Mouse (Mus musculus) forebrain, embryonic 11.5 days (tissue): ENCODE measurements around the gene Inka2. TPM values are rescaled to one million over a fixed set of nuclear protein-coding genes. Genes with fewer than 3 reads are reported as not detected.
A peak's percentile ranks its signal among the peaks of the same experiment; 100 is the strongest.

Experiments
- ATAC-seq: fragments of 200-750 bp; cut with Nextera tagmentation; replicated peaks from 2 replicates; pipeline ENCODE4 v1.8.0; 2017; ENCODE audit warnings: moderate TSS enrichment; ENCODE audit not compliant: low FRiP score
- DNase-seq: peaks from one replicate; pipeline ENCODE4 v3.0.0-alpha.2; 2017; ENCODE audit warnings: low spot score
- H3K27ac ChIP-seq: fragments of 300-500 bp; sonication (generic); 2 replicates; pipeline ENCODE4 v1.5.1; 2014; ENCODE audit warnings: low read depth, low read length
- H3K27me3 ChIP-seq: fragments of 300-500 bp; sonication (generic); 2 replicates; pipeline ENCODE4 v1.6.1; 2014; ENCODE audit warnings: mild to moderate bottlenecking, low read length, mixed read lengths; ENCODE audit not compliant: control insufficient read depth, insufficient read depth
- H3K36me3 ChIP-seq: fragments of 300-500 bp; sonication (generic); 2 replicates; pipeline ENCODE4 v1.6.1; 2014; ENCODE audit warnings: mild to moderate bottlenecking, low read length, moderate library complexity, mixed read lengths; ENCODE audit not compliant: control insufficient read depth, insufficient read depth
- H3K4me1 ChIP-seq: fragments of 300-500 bp; sonication (generic); replicated peaks from 2 replicates; pipeline ENCODE4 v1.6.1; 2014; ENCODE audit warnings: low read length, mixed read lengths; ENCODE audit not compliant: control insufficient read depth, insufficient read depth
- H3K4me2 ChIP-seq: fragments of 300-500 bp; sonication (generic); 2 replicates; pipeline ENCODE4 v1.6.1; 2014; ENCODE audit warnings: low read depth, mild to moderate bottlenecking, low read length, moderate library complexity, mixed read lengths; ENCODE audit not compliant: severe bottlenecking
- H3K4me3 ChIP-seq: fragments of 300-500 bp; sonication (generic); 2 replicates; pipeline ENCODE4 v1.5.1; 2014; ENCODE audit warnings: low read depth, low read length
- H3K9ac ChIP-seq: fragments of 300-500 bp; sonication (generic); 2 replicates; pipeline ENCODE4 v1.6.1; 2014; ENCODE audit warnings: low read length
- H3K9me3 ChIP-seq: fragments of 300-500 bp; sonication (generic); 2 replicates; pipeline ENCODE4 v1.6.1; 2016; ENCODE audit warnings: low read length, mixed read lengths; ENCODE audit not compliant: control insufficient read depth
- WGBS: fragments of 180-500 bp; shearing (Covaris S2); extraction: QIAGEN DNeasy Blood & Tissue Kit; methylation state at CpG from one replicate; pipeline ENCODE4 v1.1.7; 2014; 5-methylcytosine and 5-hydroxymethylcytosine counted together
- polyA plus RNA-seq: library from polyadenylated mRNA; unstranded; fragments of >200 nt; fragmentation: Nextera tagmentation; extraction: Ambion mirVana; gene quantifications from 2 replicates; pipeline ENCODE4 v1.2.1, GENCODE M21; 2014

Gene Inka2
- polyA plus RNA-seq, 1 experiment from 2014 or later, result 1.8 TPM

- H3K4me1 ChIP-seq, result 0 out of 2 replicates have a peak, but pooled peaks cover 2% of the 10 kb centered on the region
- no peak overlapping the region for H3K27ac ChIP-seq
- no peak overlapping the region for H3K4me3 ChIP-seq
- H3K9me3 ChIP-seq, result no peaks in the 10 kb centered on the region
- H3K4me2 ChIP-seq, result no peak overlapping the region; the same call in 1 of the 2 replicates
- no peaks in the 10 kb centered on the region for H3K36me3 ChIP-seq
- 49% methylated on average over 6 of the region's 6 CpGs for WGBS
- no peak for ATAC-seq
- H3K9ac ChIP-seq, result no peak overlapping the region
- H3K27me3 ChIP-seq, result peaks cover 7% of the 10 kb centered on the region
- DNase-seq, result no peak
Measured at GRCm38 (mm10) chr3:105703571-105703970, 828 bp upstream of the Inka2 start.

GRCm38 (mm10) chr3:105705061-105705549 is 706 bp downstream of the Inka2 start:
- 0% methylated on average over 28 of the region's 28 CpGs for WGBS
- peak; percentile 68 for DNase-seq
- Histone ChIP-seq H3K27me3 (peaks cover 7% of the 10 kb centered on the region), H3K4me2 (peak overlapping the region; percentile 99), H3K27ac (no peak overlapping the region), H3K4me1 (no peaks in the 10 kb centered on the region), H3K36me3 (no peaks in the 10 kb centered on the region), H3K9me3 (no peaks in the 10 kb centered on the region), H3K4me3 (peak overlapping the region; percentile 57), H3K9ac (peak overlapping the region; percentile 64)
- peak; percentile 58 for ATAC-seq

- Histone ChIP-seq H3K4me1 (no peaks in the 10 kb centered on the region), H3K9ac (peak overlapping the region; percentile 64), H3K9me3 (no peaks in the 10 kb centered on the region), H3K27ac (no peak overlapping the region), H3K36me3 (no peaks in the 10 kb centered on the region), H3K4me3 (peak overlapping the region; percentile 57), H3K27me3 (peaks cover 7% of the 10 kb centered on the region), H3K4me2 (peak overlapping the region; percentile 99)
- 22% methylated on average over 3 of the region's 3 CpGs for WGBS
- DNase-seq, result no peak
- no peak for ATAC-seq
Measured at GRCm38 (mm10) chr3:105705561-105705960, 1.2 kb downstream of the Inka2 start.

- no peaks in the 10 kb centered on the region for H3K9me3 ChIP-seq
- H3K4me1 ChIP-seq, result no peaks in the 10 kb centered on the region
- H3K4me2 ChIP-seq, result peak overlapping the region; percentile 13
- no peak overlapping the region for H3K4me3 ChIP-seq
- peaks cover 7% of the 10 kb centered on the region for H3K27me3 ChIP-seq
- no peaks in the 10 kb centered on the region for H3K36me3 ChIP-seq
- ATAC-seq, result no peak
- WGBS, result 29% methylated on average over 4 of the region's 4 CpGs
- H3K9ac ChIP-seq, result no peak overlapping the region; the same call in 1 of the 2 replicates
- DNase-seq, result no peak
- no peak overlapping the region for H3K27ac ChIP-seq
Measured at GRCm38 (mm10) chr3:105706366-105707020, 2.1 kb downstream of the Inka2 start.

- DNase-seq (no peak), ATAC-seq (no peak)
- H3K9me3 ChIP-seq, result no peaks in the 10 kb centered on the region
- H3K36me3 ChIP-seq, result no peaks in the 10 kb centered on the region
- no peak overlapping the region for H3K9ac ChIP-seq
- H3K4me2 ChIP-seq, result 0 out of 2 replicates have a peak overlapping the region, but pooled peaks have one; percentile 18
- no peak overlapping the region for H3K4me3 ChIP-seq
- WGBS, result 10% methylated on average over 7 of the region's 7 CpGs
- H3K27ac ChIP-seq, result no peak overlapping the region
- H3K4me1 ChIP-seq, result no peaks in the 10 kb centered on the region
- H3K27me3 ChIP-seq, result peaks cover 7% of the 10 kb centered on the region
Measured at GRCm38 (mm10) chr3:105707590-105707989, 3.2 kb downstream of the Inka2 start.

- Histone ChIP-seq H3K36me3 (no peaks in the 10 kb centered on the region), H3K9ac (no peak overlapping the region), H3K4me1 (no peaks in the 10 kb centered on the region), H3K4me2 (no peak overlapping the region), H3K4me3 (no peak overlapping the region), H3K27ac (no peak overlapping the region), H3K9me3 (no peaks in the 10 kb centered on the region), H3K27me3 (peaks cover 4% of the 10 kb centered on the region)
- no peak for DNase-seq
- WGBS, result 79% methylated on average over 6 of the region's 6 CpGs
- no peak for ATAC-seq
Measured at GRCm38 (mm10) chr3:105710246-105710645, 5.8 kb downstream of the Inka2 start.

- no peak overlapping the region for H3K4me3 ChIP-seq
- H3K4me1 ChIP-seq, result no peaks in the 10 kb centered on the region
- H3K4me2 ChIP-seq, result no peak overlapping the region
- H3K9me3 ChIP-seq, result no peaks in the 10 kb centered on the region
- no peak for DNase-seq
- no peaks in the 10 kb centered on the region for H3K36me3 ChIP-seq
- peaks cover under 1% of the 10 kb centered on the region for H3K27me3 ChIP-seq
- ATAC-seq, result no peak
- H3K9ac ChIP-seq, result no peak overlapping the region
- 74% methylated on average over 7 of the region's 7 CpGs for WGBS
- no peak overlapping the region for H3K27ac ChIP-seq
Measured at GRCm38 (mm10) chr3:105711741-105712140, 7.3 kb downstream of the Inka2 start.

GRCm38 (mm10) chr3:105712827-105713226 is 8.4 kb downstream of the Inka2 start:
- H3K4me3 ChIP-seq, result no peak overlapping the region
- H3K27me3 ChIP-seq, result no peaks in the 10 kb centered on the region; the same call in 1 of the 2 replicates
- no peak overlapping the region for H3K9ac ChIP-seq
- ATAC-seq, result no peak
- H3K4me2 ChIP-seq, result no peak overlapping the region
- H3K36me3 ChIP-seq, result no peaks in the 10 kb centered on the region
- 0 out of 2 replicates have a peak, but pooled peaks cover under 1% of the 10 kb centered on the region for H3K4me1 ChIP-seq
- no peak for DNase-seq
- H3K9me3 ChIP-seq, result no peaks in the 10 kb centered on the region
- H3K27ac ChIP-seq, result no peak overlapping the region
